Mouse (Mus musculus): Measurements from ENCODE around the gene Adgrf3.

The Adgrf3 gene

DNA sequence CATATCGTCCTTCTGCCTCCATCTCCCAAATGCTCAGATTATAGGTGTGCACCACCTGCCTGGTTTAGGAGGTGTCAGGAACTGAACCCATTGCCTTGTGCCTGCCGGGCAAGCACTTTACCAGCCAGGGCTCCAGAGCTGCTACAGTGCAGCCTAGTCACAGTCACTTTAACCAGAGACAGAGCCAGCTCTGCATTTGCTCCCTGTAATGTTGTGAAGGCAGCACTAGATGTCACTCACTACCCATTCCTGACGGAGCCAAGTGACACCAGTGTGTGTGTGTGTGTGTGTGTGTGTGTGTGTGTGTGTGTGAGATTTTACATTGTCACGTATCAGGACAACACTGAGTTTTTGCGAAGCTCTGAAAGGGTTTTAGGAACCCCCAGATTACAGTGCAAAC is 4.0 kb downstream of the Adgrf3 start:
- DNase-seq: peak; percentile 36 to 62

DNA sequence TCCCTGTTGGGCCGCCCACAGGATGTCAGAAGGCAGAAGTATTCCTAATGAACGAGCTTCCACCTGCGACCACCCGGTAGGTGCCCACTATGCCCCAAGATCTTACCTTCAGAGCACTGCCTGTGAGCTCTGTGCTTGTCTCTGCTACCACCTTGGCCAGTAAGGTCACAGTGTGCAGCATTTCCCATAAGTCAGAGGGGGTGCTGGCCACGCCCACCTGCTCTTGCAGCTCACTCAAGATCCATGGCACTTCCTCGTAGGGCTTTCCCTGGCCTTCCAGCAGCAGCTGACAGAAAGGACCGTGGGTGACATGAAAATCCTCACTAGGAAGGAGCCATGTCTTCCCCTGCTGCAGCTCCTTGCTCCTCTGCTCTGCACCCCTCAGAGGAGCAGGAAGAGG is 7.3 kb downstream of the Adgrf3 start:
- DNase-seq: no peak

DNA sequence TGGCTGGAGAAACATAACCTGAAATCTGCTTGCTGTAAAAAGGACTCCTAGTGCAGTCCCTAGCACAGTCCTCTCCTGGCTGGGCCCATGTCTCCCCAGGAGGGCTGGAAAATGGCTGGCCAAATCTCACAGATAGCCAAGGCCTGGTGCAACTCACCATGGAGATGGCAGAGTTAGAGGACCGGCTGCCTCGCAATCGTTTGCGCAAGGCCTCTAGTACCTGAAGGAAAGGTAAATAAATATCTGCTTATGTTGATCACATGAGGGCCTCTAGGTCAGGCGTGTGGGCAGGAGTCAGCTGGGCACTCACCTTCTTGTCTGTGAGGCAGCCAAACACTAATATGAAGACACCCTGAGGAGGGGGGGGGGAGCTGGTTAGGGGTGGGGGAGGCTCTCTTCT is 10.2 kb downstream of the Adgrf3 start:
- no peak for DNase-seq

DNA sequence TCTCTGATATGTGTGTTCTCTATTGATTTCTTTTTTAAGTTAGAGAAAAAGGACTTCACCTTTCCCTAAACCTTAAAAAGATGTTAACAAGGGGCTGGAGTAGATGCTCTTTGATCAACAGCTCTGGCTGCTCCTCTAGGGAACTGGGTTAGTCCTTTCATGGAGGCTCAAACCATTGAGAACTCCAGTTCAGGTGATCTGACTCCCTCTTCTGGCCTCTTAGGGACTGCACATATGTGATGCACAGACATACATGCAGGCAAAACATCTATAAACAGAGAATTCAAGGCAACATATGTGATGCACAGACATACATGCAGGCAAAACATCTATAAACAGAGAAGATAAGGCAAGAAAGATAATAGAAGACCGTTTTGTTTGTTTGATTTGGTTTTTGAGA is 13.1 kb downstream of the Adgrf3 start:
- no peak for DNase-seq

DNA sequence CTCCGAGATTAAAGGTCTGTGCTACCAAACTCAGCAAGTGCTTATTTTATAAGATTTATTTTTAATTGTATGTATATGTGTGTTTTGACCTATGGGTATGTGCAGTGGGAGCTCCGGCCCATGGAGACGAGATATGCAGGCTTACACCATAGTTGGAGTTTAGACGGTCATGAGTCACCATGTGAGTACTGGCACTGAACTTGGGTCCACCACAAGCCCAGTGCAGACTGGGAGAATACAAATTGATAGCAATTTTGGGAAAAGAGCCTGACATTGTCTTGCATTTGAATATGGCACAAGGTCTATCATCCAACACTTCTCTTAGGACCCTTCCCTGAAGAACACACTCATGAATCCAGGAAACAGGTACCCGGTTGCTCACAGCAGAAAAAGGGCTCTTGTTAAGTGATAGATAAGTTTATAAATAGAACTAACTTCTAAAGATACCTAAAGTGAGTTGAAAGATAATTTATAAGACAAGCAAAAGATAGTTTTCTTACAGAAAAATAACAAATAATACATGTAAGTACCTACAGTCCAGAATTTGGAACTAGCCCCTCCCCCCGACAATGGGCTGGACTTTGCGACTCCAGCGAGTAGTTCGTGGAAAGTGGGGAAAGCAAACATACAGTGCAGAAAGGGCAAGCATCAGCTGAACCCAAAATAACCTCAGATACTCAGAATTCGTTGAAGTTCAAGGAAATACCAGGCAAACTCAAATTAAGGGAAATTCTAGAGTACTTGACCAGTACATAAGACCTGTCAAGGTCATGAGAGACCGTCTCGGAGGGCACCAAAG is 17.6 kb downstream of the Adgrf3 start:
- DNase-seq: no peak

DNA sequence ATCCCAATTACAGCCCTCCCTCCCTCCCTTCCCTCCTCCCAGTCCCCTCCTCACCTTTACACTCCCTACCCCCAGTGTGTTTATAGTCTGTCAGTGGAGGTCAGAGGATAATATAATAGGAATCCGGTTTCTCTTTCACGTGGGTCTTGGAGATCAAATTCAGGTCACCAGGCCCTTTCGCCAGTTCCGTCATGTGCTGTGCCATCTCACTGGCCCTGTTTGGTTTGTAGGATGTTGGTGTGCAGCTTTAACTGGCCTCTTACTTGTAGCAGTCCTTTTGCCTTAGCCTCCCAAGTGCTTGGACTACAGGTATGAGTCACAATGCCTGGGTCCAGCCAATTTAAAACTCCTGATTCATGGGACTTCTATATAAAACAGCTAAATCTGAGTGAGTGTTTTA is 29.7 kb downstream of the Adgrf3 start:
- no peak for DNase-seq

DNA sequence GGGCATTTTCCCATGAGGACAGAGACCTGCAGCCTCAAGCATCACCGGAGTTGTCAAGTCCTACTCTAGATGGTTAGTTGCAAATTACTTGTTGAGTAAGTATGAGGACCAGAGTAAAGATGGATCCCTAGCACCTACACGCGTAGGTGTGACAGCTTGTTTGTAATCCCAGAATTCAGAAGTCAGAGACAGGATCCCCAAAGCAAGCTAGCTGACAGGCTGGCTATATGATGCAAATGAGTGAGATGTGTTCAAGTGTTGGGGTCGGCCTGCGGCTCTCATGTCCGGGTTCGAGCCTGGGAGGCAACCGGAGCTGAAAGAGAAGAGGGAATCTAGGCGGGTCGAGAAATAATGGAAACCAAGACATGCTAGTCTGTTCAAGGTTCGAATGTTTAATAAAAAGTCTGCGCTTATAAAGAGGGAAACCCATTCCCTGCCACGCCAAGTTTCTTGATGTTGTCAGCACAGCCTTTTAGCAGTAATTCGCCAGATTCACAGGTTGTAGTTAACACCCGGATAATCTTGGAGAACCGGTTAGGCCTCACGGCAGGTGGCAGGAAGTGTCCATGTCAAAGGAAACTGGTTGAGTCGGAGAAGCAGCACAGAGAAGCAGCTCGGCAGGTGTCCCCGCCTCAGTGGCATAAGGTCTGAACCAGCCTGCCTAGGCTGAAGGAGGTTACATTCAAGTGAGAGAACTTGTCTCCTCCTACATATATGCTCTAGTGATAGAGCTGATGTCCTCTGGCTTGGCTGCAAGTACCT is 32.4 kb downstream of the Adgrf3 start:
- no peak for DNase-seq

DNA sequence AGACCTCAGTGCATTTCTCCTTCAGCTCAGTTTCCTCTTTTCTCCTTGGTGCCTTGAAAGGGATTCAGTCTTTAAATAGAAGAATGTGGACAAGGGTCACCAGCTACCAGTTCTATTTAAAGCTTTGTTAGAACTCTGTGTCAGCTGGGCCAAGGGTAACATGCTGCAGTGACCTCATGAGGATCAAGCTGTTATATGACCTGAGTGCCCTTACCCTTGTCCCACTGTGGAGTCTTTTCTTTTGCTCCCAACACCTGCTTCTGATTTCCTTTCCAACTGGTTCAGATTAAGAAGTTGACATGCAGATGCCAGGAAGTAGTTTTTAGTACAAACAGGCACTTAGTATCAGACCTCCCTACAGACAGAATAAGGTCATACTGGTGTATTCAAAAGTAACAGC is 33.4 kb downstream of the Adgrf3 start:
- DNase-seq: no peak

DNA sequence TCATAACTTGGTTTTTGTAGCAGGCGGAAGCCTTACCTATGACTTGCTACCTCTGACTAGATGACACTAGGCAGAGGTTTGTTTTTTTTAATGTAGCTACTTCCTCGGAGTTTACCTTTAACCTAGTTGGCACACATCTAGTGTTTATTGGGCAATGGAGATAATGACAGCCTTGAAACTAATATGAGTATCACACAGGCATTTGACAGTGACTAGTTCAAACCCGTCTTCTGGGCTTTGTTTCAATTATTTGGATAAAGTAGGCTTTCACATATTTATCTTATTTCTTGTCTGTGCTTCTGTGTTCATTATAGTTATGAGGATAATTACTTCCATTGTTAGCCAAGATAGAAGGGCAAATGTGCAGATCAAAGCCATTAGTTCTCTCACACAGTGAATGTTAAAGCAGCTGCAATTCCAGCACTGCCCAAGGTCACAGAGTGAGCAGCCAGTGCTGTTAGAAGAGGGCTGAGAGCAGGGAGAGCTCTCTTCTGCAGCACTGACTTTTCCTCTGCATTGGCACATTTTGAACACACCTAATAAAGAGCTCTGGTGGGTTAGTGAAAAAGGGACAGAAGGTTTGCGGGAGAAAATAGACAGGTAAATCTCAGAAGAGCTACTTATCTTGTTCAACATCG is 35.1 kb downstream of the Adgrf3 start:
- DNase-seq: no peak

DNA sequence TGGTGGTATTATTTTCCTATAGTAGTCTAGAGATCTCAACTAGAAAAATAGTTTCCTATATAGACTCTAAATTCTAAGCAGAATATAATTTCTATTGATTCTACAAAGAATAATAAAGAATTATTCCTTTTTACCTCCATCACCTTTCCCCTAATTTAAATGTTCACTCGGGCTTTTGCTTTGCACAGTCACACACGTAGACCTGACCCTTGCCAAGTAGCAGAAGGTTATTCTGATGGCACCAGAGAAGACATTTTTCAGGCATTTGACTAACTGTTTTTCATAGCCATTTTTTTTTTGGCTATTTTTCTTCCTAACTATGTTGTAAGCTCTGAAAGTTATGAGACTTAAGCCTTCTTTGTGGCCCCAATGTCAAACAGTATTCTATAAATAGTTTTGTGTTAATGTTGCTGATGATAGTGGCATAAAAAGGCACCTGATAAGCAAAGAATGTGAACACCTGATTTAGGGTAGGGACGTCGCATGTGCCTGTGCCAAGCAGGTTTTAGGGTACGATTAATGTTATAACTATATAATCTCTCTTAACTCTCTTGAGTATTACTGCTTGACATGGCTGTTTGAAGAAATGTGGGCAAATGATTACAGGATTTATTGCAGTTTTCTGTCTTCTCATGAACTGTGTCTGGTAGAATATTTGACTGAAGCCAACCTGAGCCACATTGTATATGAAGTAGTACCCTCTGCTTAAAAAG is 40.1 kb downstream of the Adgrf3 start:
- no peak for DNase-seq

DNA sequence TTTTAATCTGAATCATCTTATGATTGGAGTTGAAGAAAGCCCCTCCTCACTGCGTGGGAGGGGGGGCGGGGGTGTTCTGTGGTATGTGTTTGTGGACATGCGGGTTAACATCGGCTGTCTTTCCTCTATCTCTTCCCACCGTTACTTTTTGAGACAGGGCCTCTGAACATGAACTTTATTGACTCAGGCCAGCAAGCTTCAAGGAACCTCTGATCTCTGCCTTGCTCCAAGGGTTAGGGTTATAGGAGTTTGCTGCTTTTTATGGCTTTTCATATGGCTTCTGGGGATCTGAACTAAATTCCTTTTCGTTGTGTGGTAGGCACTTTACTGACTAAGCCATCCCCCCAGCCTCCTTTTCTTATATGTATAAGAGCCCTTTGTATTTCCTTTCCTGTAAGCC is 43.2 kb downstream of the Adgrf3 start:
- DNase-seq: no peak

DNA sequence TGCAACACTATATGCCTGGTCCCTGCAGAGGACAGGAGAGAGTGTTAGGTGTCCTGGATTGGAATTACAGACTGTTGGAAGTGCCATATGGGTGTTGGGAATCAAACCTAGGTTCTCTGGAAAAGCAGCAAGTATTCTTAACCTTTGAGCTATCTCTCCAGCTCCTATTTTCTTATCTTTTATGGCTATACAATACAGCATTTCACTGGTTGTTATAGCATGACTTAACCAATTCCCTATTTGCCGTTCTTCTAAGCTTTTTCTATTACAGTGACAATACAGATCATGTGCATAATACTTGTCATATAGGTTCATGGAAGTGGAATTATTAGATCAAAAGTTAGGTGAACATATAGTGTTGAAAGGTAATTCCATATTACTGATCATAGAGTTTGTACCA is 43.7 kb downstream of the Adgrf3 start:
- no peak for DNase-seq

DNA sequence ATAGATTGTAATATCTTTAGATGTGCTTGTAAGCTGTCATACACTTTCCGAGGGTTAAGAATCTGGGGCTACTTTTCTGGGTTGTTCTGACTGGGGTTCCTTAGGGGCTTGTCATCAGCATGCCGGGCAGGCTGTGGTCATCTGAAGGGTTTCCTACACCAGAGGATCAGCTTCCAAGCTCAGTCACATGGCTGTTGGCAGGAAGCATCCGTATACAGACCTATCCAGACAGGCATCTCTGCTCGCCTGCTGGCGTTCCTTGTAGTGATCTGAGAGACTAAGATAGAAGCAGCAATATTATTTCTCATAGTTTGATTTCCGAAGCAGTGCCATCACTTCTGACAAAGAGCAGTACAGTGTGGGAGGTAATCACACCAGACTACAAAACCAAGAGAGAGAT is 45.9 kb downstream of the Adgrf3 start:
- peak; percentile 45 to 62 for DNase-seq

DNA sequence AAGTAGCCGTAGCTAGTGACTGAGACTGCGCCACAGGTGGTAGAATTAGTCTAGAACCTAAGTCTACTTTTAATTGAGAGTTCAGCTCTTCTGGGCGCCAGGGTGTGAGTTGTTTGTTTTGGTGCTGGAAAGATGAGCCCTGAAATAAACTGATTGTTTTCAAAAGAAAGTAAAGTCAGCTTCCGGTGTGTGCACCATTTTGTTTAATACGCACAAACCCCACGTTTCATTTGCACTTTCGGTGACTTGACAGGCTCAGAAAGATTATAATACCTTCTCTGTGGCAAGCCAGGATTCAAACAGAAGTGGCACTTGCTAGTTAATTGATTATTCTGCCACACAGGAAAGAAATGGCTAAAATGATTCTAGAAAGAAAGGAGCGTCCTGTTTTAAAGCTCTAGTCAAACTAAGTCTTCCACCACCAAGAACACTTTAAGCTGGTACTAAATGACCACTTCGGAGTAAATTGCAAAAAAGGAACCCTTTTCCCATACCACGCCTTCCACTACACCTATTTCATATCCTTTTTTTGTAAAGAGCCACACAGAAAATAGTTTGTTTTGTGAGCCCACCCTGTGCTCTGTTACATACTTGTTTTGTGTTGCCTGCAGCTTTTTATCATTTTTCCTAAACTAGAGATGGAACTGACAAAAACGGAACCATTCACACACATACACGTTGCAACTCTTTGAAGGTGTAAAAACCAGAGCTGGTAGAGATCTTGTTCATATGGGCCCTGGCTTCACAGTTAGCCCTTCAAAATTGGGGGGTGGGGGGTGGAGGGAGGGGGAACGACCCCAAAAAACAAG is 49.5 kb downstream of the Adgrf3 start:
- DNase-seq: no peak

DNA sequence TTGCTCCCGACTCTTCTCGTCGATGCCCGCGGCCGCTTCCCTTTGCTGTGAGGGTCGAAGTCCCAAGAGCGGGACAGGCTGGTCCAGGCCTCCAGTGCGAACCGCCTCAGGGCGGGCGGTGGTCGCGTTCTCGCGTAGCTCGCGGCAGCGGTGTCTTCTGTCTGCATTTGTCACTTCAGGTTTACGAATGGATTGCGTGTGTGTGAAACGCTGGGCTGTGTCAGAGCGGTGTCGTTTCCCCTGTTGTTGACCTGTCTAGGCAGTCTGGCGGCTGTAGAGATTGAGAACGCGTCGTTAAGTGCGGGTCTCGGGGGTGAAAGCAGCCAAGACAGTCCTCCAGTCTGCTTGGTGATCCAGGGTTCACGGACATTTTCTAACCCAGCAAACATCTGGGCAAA is 50.1 kb downstream of the Adgrf3 start:
- no peak for DNase-seq

DNA sequence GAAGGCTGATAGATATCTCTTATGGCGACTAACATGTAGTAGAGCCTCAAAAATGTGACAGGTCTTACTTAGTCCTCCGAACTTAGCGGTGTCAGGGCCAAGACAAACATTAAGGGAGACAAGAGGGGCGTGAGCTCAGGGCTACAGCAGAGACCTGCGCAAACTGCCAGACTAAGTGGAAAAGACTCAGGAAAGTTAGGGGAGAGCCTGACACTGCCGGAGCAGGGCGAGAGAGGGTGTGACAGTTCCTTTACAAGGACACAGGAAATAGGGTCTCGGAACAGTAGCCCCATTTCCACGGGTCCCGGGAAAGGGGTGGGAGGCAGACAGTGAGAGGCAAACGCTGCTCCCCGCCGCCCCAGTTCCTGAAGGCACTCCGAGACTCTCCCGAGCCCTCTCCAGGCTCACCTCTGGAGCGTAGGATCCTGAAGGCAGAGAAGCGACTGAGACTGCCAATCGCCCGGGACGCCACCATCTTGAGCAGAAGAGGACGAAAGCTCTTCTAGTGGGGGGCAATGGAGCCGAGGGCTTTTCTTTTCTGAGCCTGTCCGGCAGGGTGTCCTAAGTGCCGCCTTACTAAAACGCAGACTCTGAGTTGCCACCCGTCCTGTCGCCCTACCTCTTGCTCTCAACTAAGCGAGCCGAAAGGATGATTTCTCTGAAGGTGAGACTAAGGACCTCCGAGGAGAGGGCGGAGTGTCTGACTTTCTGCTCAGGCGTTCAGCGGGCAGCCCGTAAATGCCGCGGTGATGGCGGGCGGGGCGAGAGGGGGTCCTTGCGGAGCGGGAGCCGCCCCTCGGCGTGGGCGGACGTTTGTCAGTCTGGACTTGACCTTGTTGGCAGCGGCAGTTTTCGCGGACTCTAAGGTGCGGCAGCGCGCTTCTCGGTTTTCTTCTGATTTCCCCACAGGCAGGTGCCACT is 50.8 kb downstream of the Adgrf3 start, which contains the start of the genes Hadha and Hadhb:
Hadha (minus strand) TSS at position 689 of the 921 bp plus-strand sequence.
Hadhb (plus strand) TSS at position 775 of the 921 bp plus-strand sequence.
- peak; percentile 97 to 98 for DNase-seq

DNA sequence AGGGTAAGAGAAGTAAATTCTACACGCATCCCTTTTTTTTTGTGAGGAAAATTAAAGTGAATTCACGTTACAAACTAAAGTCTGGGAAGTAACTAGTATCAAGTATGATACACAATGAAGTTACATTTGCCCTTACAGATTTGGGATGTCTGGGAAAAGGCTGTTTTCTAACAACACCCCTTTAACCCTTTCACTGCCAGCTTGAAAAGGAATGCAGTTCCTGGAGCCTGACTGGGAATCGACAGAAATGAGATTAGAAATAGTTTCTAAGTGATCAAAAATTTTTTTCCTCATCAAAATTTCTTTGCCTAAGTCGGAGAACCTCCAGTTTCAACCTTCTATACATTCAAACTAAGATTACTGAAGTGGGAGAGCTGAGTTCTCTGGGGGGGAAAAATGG is 51.5 kb downstream of the Adgrf3 start:
- DNase-seq: no peak

DNA sequence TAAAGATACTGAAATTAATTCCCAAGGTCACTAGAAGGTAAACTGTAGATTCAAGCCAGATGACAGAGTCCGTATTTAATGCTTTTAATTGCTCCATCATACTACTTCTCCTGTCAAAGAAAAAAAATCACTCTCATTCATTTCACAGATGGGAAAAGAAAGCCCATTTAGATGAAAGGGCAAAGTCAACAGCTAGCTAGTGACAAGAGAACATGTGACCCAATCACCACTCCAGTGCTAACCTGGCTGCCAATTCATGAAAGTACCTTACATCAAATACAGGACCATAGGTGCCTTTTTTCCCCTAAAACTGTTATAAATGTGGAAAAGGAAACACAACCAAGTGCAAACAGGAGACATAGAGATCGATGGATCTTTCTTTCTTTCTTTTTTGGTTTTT is 52.3 kb downstream of the Adgrf3 start:
- DNase-seq: no peak

DNA sequence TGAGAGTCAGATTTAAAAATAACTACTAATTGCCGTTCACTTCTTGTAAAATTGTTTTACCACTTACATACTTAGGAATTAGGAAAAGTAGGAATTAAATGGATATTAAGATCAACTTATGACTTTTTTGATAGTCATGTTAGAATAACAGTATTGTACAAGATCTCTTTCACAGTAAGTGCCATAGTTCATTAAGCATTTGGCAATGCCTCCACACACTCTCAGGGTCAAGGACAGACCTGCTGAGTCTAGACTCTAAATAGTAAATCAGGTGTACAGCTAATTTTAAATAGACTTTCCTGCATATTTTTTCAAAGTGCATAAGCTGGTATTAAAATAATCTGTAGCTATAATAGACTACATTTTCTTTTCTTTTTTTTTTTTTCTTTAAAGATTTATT is 53.1 kb downstream of the Adgrf3 start:
- DNase-seq: no peak

DNA sequence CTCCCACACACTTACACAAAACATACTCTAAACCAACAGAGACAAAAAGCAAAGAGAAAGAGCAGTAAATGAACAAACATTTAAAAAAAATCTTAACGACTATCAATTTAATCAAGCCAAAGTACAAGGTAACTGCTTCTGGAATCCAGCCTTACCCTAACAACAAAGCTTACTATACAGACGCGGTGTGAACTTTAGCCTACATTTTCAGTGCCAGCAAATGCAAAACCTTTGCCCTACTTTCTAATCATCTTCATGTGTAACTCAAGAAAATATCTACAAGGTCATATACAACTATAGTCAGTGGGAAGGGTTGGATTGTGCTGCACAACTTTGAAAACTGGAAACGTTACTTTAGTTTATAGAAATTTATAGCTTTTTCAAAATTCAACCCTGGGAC is 53.5 kb downstream of the Adgrf3 start:
- no peak for DNase-seq

Data from cerebellum, postnatal 25 days (tissue).